Mouse (Mus musculus) intestine, embryonic 15.5 days (tissue): Measurements from ENCODE around the gene Cebpg. TPM values are rescaled to one million over a fixed set of nuclear protein-coding genes. Genes with fewer than 3 reads are reported as not detected.

Source experiments
- ATAC-seq: fragments of 200-750 bp; cut with Nextera tagmentation; 2 replicates; pipeline ENCODE4 v1.8.0; 2017; ENCODE audit warnings: moderate TSS enrichment, moderate library complexity
- H3K27ac ChIP-seq: fragments of 300-500 bp; sonication (generic); 2 replicates; pipeline ENCODE4 v1.5.1; 2015; ENCODE audit warnings: mild to moderate bottlenecking, inconsistent platforms
- H3K27me3 ChIP-seq: fragments of 300-500 bp; sonication (generic); replicated peaks from 2 replicates; pipeline ENCODE4 v1.6.1; 2015; ENCODE audit warnings: inconsistent platforms
- H3K36me3 ChIP-seq: fragments of 300-500 bp; sonication (generic); 2 replicates; pipeline ENCODE4 v1.6.1; 2015; ENCODE audit warnings: inconsistent platforms
- H3K4me1 ChIP-seq: fragments of 300-500 bp; sonication (generic); replicated peaks from 2 replicates; pipeline ENCODE4 v1.6.1; 2015; ENCODE audit warnings: inconsistent platforms
- H3K4me2 ChIP-seq: fragments of 300-500 bp; sonication (generic); replicated peaks from 2 replicates; pipeline ENCODE4 v1.6.1; 2015; ENCODE audit warnings: mild to moderate bottlenecking, inconsistent platforms
- H3K4me3 ChIP-seq: fragments of 300-500 bp; sonication (generic); replicated peaks from 2 replicates; pipeline ENCODE4 v1.5.1; 2015; ENCODE audit warnings: inconsistent platforms
- H3K9ac ChIP-seq: fragments of 300-500 bp; sonication (generic); 2 replicates; pipeline ENCODE4 v1.6.1; 2015; ENCODE audit warnings: inconsistent platforms
- H3K9me3 ChIP-seq: fragments of 300-500 bp; sonication (generic); 2 replicates; pipeline ENCODE4 v1.6.1; 2016; ENCODE audit warnings: inconsistent platforms
- WGBS: fragments of 180-500 bp; shearing (Covaris S2); methylation state at CpG from one replicate; pipeline ENCODE4 v1.1.7; 2015; 5-methylcytosine and 5-hydroxymethylcytosine counted together
- polyA plus RNA-seq: library from polyadenylated mRNA; unstranded; fragments of >200 nt; fragmentation: Nextera tagmentation; extraction: Ambion mirVana; gene quantifications from 2 replicates; pipeline ENCODE4 v1.2.1, GENCODE M21; 2015

The Cebpg gene
- polyA plus RNA-seq, 1 experiment from 2014 or later: 44.5 TPM

DNA sequence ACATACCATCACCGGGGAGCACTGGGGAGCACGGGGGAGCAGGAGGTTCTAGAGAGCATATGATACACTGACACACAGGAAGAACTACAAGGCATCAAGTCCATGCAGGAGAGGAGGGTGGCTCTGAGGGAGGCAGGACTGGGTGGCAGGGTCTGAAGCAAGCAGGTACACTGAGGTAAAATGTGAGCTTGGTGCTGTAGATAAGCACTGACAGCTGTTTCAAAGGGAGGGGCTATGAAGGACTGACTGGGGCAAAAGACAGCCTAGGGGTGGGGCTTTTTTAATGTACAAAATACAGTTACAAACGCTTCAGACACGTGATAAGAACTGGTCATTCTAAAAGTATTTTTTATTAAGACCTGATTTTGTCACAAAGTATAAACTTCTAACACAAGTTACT lies 10.3 kb downstream of the Cebpg start:
- Histone ChIP-seq H3K27me3 (no peaks in the 10 kb centered on the region), H3K27ac (no peak overlapping the region), H3K9ac (no peak overlapping the region), H3K4me2 (no peak overlapping the region), H3K9me3 (no peaks in the 10 kb centered on the region), H3K4me1 (no peaks in the 10 kb centered on the region; the same call in 1 of the 2 replicates), H3K36me3 (peaks cover 21% of the 10 kb centered on the region), H3K4me3 (no peak overlapping the region)
- WGBS: 84% methylated on average over 4 of the region's 4 CpGs
- no peak for ATAC-seq

DNA sequence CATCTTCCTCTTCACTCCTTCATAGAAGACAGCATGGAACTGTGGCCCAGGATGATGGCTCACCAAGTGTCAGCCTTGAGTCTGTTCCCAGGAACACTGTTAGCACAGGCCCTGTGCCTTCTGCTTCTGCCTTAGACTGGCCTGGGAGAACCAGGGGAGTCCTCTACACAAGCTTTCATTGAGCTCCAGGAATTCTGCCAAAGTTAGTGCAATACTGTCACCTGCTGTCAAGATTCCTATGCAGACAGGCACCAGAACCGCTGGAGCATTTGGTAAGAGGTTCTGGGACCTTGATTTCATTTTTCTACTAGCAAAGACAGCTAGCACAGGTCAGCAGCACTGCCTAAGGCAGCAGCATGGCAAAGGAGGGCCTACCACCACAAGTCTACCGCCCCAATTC lies 11.7 kb downstream of the Cebpg start:
- Histone ChIP-seq H3K9ac (no peak overlapping the region), H3K36me3 (peaks cover 16% of the 10 kb centered on the region), H3K4me1 (no peaks in the 10 kb centered on the region; the same call in 1 of the 2 replicates), H3K27ac (no peak overlapping the region), H3K27me3 (no peaks in the 10 kb centered on the region), H3K4me2 (no peak overlapping the region), H3K9me3 (no peaks in the 10 kb centered on the region), H3K4me3 (no peak overlapping the region)
- 86% methylated on average over 2 of the region's 2 CpGs for WGBS
- ATAC-seq: no peak

DNA sequence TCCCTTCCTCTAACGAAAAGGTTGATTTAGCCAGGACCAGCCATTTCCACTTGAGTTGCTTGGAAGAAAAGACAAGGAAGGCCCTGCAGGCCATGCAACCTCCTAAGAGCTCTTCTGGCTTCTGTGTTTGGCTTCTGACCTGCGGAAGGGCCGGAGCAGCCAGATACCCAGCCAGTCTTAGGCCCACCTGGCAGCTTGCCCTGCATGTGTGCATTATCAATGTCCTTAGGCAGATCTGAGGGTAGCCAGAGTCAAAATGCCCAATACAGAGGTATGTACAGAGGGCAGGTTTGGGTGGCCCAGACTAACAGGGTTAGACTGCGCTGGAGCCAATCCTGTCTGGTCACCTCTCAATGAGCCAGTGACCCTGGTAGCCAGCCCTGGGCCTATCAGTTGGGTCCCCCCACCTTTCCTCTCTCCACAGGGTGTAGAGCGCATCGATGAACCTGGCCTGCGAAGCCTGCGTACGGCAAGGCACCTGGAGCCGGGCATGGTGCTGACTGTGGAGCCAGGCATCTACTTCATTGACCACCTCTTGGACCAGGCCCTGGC lies 13.0 kb downstream of the Cebpg start:
- H3K4me3 ChIP-seq: no peak overlapping the region
- no peaks in the 10 kb centered on the region; the same call in 1 of the 2 replicates for H3K4me1 ChIP-seq
- 95% methylated on average over 10 of the region's 10 CpGs for WGBS
- no peak overlapping the region for H3K27ac ChIP-seq
- H3K27me3 ChIP-seq: no peaks in the 10 kb centered on the region
- 0 out of 2 replicates have a peak, but pooled peaks have one; percentile 22 for ATAC-seq
- peaks cover 16% of the 10 kb centered on the region for H3K36me3 ChIP-seq
- no peaks in the 10 kb centered on the region for H3K9me3 ChIP-seq
- H3K4me2 ChIP-seq: no peak overlapping the region
- no peak overlapping the region for H3K9ac ChIP-seq

DNA sequence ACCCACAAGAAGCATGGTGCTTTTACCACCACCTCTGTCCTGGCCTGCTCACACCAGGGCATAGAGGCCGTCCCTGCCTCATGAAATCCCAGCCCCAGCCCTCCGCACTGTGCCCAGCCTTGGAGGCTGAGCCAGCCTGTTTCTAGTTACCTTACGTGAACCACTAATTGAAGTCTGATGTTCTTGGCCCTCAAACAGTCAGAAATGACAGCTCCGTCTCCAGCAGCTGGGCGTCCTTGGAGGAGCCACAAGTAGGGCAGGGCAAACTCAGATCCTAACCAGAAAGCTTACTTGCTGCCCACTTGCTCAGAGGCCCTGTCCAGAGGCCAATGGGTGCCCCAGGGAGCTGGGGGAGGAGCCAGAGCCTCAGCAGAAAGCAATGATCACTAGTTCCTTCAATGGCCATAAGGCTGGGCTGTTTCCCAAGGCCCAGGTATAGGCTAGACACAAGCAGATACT lies 13.6 kb downstream of the Cebpg start:
- H3K27ac ChIP-seq: no peak overlapping the region
- H3K9ac ChIP-seq: no peak overlapping the region
- no peaks in the 10 kb centered on the region; the same call in 1 of the 2 replicates for H3K4me1 ChIP-seq
- WGBS: 93% methylated on average over 5 of the region's 5 CpGs
- no peak overlapping the region for H3K4me2 ChIP-seq
- ATAC-seq: peak; percentile 81
- no peaks in the 10 kb centered on the region for H3K9me3 ChIP-seq
- no peak overlapping the region for H3K4me3 ChIP-seq
- no peaks in the 10 kb centered on the region for H3K27me3 ChIP-seq
- H3K36me3 ChIP-seq: peaks cover 16% of the 10 kb centered on the region

- H3K27me3 ChIP-seq: no peaks in the 10 kb centered on the region
- H3K4me1 ChIP-seq: no peaks in the 10 kb centered on the region; the same call in 1 of the 2 replicates
- no peak overlapping the region for H3K4me2 ChIP-seq
- no peak overlapping the region for H3K27ac ChIP-seq
- ATAC-seq: no peak
- H3K36me3 ChIP-seq: peaks cover 16% of the 10 kb centered on the region
- H3K9me3 ChIP-seq: no peaks in the 10 kb centered on the region
- no peak overlapping the region for H3K9ac ChIP-seq
- no peak overlapping the region for H3K4me3 ChIP-seq
Observed at GRCm38 (mm10) chr7:35042209-35042554, 14.2 kb downstream of the Cebpg start.

DNA sequence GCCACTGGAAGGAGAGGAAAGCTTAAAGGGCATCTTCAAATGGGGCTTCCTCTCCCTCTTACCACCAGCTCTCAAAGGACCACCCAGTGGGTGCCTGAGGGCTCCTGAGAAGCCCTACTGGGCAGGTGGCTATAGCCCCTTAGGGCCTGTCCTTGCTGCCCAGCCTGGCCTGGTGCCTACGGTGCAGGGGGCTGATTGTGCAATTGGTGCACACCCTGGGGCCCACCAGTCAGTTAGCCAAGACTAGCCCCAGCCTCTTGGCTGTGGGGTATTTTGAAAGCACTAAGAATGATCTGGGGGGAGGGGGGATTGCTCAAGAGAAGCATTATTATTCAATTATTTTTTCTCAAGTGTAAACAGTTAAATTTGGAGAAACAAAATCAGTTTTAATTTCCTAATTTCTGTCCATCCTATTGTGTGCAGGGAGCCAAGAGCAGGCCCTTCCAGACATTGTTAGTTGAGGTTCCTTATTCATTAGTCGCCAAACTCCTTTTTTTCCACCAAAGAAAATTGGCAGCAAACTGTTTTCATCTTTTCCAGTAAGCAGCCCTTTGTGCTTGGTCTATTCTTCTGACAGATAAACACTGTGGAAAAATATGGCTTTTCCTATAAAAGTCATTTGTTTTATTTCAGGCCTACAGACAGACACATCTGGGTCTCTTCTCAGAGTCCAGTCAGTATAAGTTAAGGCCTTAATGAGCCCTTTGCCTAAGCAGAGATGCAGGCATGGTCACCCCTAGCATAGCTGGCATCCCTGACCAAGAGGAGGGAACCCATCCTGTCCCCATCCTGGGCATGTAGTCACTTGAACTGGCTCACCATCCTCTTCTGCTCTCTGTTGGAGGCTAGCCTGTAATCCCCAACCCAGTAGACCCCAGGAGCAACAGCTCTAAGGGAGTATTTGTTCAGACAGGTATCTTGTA lies 14.8 kb downstream of the Cebpg start:
- H3K9ac ChIP-seq: peak overlapping the region; percentile 17; the same call in 1 of the 2 replicates
- peaks cover 16% of the 10 kb centered on the region for H3K36me3 ChIP-seq
- no peak; the same call in 1 of the 2 replicates for ATAC-seq
- H3K4me3 ChIP-seq: no peak overlapping the region
- H3K27ac ChIP-seq: no peak overlapping the region
- H3K4me2 ChIP-seq: no peak overlapping the region
- no peaks in the 10 kb centered on the region for H3K27me3 ChIP-seq
- H3K9me3 ChIP-seq: no peaks in the 10 kb centered on the region
- WGBS: 77% methylated on average over 2 of the region's 2 CpGs
- H3K4me1 ChIP-seq: peaks cover 4% of the 10 kb centered on the region; the same call in 1 of the 2 replicates

- H3K4me3 ChIP-seq: no peak overlapping the region
- no peak for ATAC-seq
- 90% methylated on average over 9 of the region's 9 CpGs for WGBS
- H3K36me3 ChIP-seq: peaks cover 16% of the 10 kb centered on the region
- H3K9me3 ChIP-seq: no peaks in the 10 kb centered on the region
- H3K9ac ChIP-seq: no peak overlapping the region
- H3K27ac ChIP-seq: no peak overlapping the region
- no peaks in the 10 kb centered on the region for H3K27me3 ChIP-seq
- H3K4me1 ChIP-seq: peaks cover 11% of the 10 kb centered on the region
- H3K4me2 ChIP-seq: no peak overlapping the region
Observed at GRCm38 (mm10) chr7:35040176-35040972, 16.0 kb downstream of the Cebpg start.

GRCm38 (mm10) chr7:35037408-35037807 lies 19.0 kb downstream of the Cebpg start:
- H3K27ac ChIP-seq: no peak overlapping the region
- H3K27me3 ChIP-seq: no peaks in the 10 kb centered on the region
- no peak overlapping the region for H3K4me3 ChIP-seq
- H3K4me2 ChIP-seq: no peak overlapping the region
- H3K9ac ChIP-seq: no peak overlapping the region
- 80% methylated on average over 6 of the region's 6 CpGs for WGBS
- H3K4me1 ChIP-seq: peaks cover 11% of the 10 kb centered on the region
- H3K36me3 ChIP-seq: peaks cover 3% of the 10 kb centered on the region; the same call in 1 of the 2 replicates
- no peak for ATAC-seq
- no peaks in the 10 kb centered on the region for H3K9me3 ChIP-seq

GRCm38 (mm10) chr7:35036266-35036731 lies 20.1 kb downstream of the Cebpg start:
- Histone ChIP-seq H3K4me2 (no peak overlapping the region), H3K27me3 (no peaks in the 10 kb centered on the region), H3K4me1 (peaks cover 11% of the 10 kb centered on the region), H3K9me3 (no peaks in the 10 kb centered on the region), H3K27ac (peak overlapping the region; percentile 8; the same call in 1 of the 2 replicates), H3K4me3 (no peak overlapping the region), H3K36me3 (peaks cover 4% of the 10 kb centered on the region; the same call in 1 of the 2 replicates), H3K9ac (no peak overlapping the region)
- ATAC-seq: peak; percentile 41
- 53% methylated on average over 5 of the region's 5 CpGs for WGBS

GRCm38 (mm10) chr7:35035565-35035964 lies 20.8 kb downstream of the Cebpg start:
- Histone ChIP-seq H3K4me1 (peaks cover 11% of the 10 kb centered on the region), H3K9ac (no peak overlapping the region), H3K36me3 (0 out of 2 replicates have a peak, but pooled peaks cover 4% of the 10 kb centered on the region), H3K9me3 (no peaks in the 10 kb centered on the region), H3K4me2 (no peak overlapping the region), H3K27me3 (no peaks in the 10 kb centered on the region), H3K4me3 (no peak overlapping the region), H3K27ac (no peak overlapping the region)
- ATAC-seq: no peak
- 73% methylated on average over 4 of the region's 4 CpGs for WGBS

GRCm38 (mm10) chr7:35035141-35035553 lies 21.2 kb downstream of the Cebpg start:
- ATAC-seq: no peak
- no peak overlapping the region for H3K4me3 ChIP-seq
- 0 out of 2 replicates have a peak, but pooled peaks cover 4% of the 10 kb centered on the region for H3K36me3 ChIP-seq
- no peaks in the 10 kb centered on the region for H3K27me3 ChIP-seq
- WGBS: 33% methylated on average over 6 of the region's 6 CpGs
- no peak overlapping the region for H3K27ac ChIP-seq
- no peaks in the 10 kb centered on the region for H3K9me3 ChIP-seq
- no peak overlapping the region for H3K4me2 ChIP-seq
- H3K4me1 ChIP-seq: peaks cover 15% of the 10 kb centered on the region
- H3K9ac ChIP-seq: no peak overlapping the region

GRCm38 (mm10) chr7:35030567-35030966 lies 25.8 kb downstream of the Cebpg start:
- 83% methylated on average over 6 of the region's 6 CpGs for WGBS
- Histone ChIP-seq H3K9ac (no peak overlapping the region), H3K27me3 (no peaks in the 10 kb centered on the region), H3K4me1 (peaks cover 23% of the 10 kb centered on the region), H3K36me3 (0 out of 2 replicates have a peak, but pooled peaks cover 4% of the 10 kb centered on the region), H3K27ac (peak overlapping the region; percentile 77; the same call in 1 of the 2 replicates), H3K9me3 (no peaks in the 10 kb centered on the region), H3K4me2 (no peak overlapping the region), H3K4me3 (no peak overlapping the region)
- ATAC-seq: no peak
